Mouse (Mus musculus) stomach, embryonic 14.5 days (tissue): Measurements from ENCODE around the gene Prr7. TPM values are rescaled to one million over a fixed set of nuclear protein-coding genes. Genes with fewer than 3 reads are reported as not detected.
A peak's percentile ranks its signal among the peaks of the same experiment; 100 is the strongest.

Experiments
- ATAC-seq: fragments of 200-750 bp; cut with Nextera tagmentation; 2 replicates; pipeline ENCODE4 v1.8.0; 2017; ENCODE audit warnings: low read depth, moderate TSS enrichment; ENCODE audit not compliant: insufficient number of reproducible peaks, insufficient read depth, low FRiP score
- H3K27ac ChIP-seq: fragments of 300-500 bp; sonication (generic); 2 replicates; pipeline ENCODE4 v1.5.1; 2014; ENCODE audit warnings: mild to moderate bottlenecking, low read length, moderate library complexity, mixed read lengths
- H3K27me3 ChIP-seq: fragments of 300-500 bp; sonication (generic); 2 replicates; pipeline ENCODE4 v1.6.1; 2014; ENCODE audit warnings: low read length, control low read depth, mixed read lengths; ENCODE audit not compliant: control insufficient read depth, insufficient read depth
- H3K36me3 ChIP-seq: fragments of 300-500 bp; sonication (generic); 2 replicates; pipeline ENCODE4 v1.6.1; 2014; ENCODE audit warnings: mild to moderate bottlenecking, control low read depth, low read length, moderate library complexity, mixed read lengths; ENCODE audit not compliant: control insufficient read depth, insufficient read depth
- H3K4me1 ChIP-seq: fragments of 300-500 bp; sonication (generic); 2 replicates; pipeline ENCODE4 v1.6.1; 2014; ENCODE audit warnings: low read length, control low read depth, mixed read lengths; ENCODE audit not compliant: control insufficient read depth, insufficient read depth
- H3K4me2 ChIP-seq: fragments of 300-500 bp; sonication (generic); replicated peaks from 2 replicates; pipeline ENCODE4 v1.6.1; 2014; ENCODE audit warnings: low read depth, low read length, control low read depth
- H3K4me3 ChIP-seq: fragments of 300-500 bp; sonication (generic); 2 replicates; pipeline ENCODE4 v1.5.1; 2014; ENCODE audit warnings: low read depth, low read length, control low read depth
- H3K9ac ChIP-seq: fragments of 300-500 bp; sonication (generic); replicated peaks from 2 replicates; pipeline ENCODE4 v1.6.1; 2014; ENCODE audit warnings: low read depth, mild to moderate bottlenecking, control low read depth, low read length, moderate library complexity, mixed read lengths
- H3K9me3 ChIP-seq: fragments of 300-500 bp; sonication (generic); 2 replicates; pipeline ENCODE4 v1.6.1; 2016; ENCODE audit warnings: low read depth, low read length, control low read depth; ENCODE audit not compliant: control insufficient read depth
- WGBS: fragments of 180-500 bp; shearing (Covaris S2); extraction: QIAGEN DNeasy Blood & Tissue Kit; methylation state at CpG from one replicate; pipeline ENCODE4 v1.1.7; 2014; 5-methylcytosine and 5-hydroxymethylcytosine counted together
- polyA plus RNA-seq: library from polyadenylated mRNA; unstranded; fragments of >200 nt; fragmentation: Nextera tagmentation; extraction: Ambion mirVana; gene quantifications from 2 replicates; pipeline ENCODE4 v1.2.1, GENCODE M21; 2014

Prr7 gene
- 0.87 and 1.4 TPM in 2 replicates for polyA plus RNA-seq

DNA sequence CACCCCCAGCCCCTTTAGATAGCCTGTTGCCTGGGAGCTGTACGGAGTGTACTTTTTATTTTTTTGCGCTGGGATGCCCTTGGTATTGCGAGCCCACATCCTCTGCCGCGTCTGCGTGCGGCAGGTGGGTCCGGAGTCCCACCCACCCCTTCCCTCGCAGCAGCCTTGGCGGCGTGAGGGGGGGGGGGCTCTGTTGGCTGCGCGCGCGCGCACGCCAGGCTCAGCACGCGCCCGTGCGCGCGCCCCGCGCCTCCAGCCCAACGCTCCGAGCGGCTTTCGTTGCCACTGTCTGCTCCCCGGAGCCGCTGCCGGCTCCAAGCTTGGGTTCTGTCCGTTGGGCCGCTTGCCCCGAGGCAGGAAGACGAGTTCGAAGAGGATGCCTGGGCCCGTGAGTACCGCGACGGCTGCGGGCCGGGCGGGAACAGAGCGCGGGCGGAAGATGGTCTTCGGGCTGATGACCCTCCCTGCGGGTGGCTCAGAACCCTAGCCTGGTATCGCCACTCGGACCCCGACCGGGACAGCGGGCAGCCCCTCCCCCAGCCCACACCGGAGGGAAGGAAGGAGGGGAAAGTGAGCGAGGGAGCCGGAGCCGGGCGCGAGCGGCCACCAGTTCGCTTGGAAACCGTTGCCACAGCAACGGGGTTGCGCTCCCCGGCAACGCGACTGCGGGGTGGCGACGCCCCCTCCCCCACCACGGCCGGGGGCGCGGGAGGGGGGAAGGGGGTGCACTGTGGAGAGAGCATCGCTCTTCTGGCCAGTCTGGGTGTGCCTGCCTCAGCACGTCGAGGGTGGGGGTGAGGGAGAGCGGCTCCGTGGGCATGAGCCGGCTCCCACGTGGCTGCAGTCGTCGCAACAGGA lies at the start of gene Prr7:
Gene Prr7 (plus strand): TSS at position 241 of the 858 bp plus-strand sequence.
- no peak within 1 kb of the TSS; the same call in 1 of the 2 replicates for H3K27ac ChIP-seq
- H3K9ac ChIP-seq: peak within 1 kb of the TSS; percentile 51
- no peaks in the 10 kb centered on the region for H3K9me3 ChIP-seq
- H3K4me1 ChIP-seq: peaks cover 12% of the 10 kb centered on the region
- H3K36me3 ChIP-seq: peaks cover 16% of the 10 kb centered on the region; the same call in 1 of the 2 replicates
- peak within 1 kb of the TSS; percentile 55 for H3K4me3 ChIP-seq
- H3K4me2 ChIP-seq: peak within 1 kb of the TSS; percentile 83
- WGBS: under 1% methylated on average over 70 of the region's 84 CpGs
- no peaks in the 10 kb centered on the region for H3K27me3 ChIP-seq
- peak; percentile 68 for ATAC-seq

DNA sequence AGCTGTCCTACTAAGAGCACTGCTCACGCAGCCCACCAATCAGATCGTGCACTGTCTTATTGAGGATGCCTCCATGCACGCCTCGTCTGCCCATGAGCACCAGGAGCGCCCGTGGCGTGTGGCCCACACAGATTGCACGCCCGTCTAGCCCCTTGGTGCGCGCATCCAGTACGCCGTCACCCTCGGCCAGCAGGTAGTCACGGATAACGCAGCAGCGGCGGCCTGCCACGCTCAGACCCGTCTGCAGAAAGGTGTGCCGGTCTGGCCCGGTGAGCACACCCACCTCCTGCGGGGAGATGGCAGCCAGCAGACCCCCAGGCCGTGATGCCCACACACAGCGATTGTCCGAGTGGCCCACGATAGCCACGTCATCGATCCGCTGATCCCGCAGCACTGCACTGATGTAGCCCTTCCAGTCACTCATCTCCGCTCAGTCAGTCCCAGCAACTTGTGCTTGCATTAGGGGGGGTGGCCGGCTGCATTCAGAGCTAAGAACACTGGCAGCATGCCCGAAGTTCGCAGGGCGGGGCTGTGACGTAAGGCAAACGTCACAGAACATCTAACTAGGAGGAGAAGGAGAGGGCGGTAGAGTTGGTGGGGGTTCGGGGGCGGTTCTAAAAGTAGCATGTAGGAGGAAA lies 49.2 kb upstream of the Prr7 start, which contains the start of gene Pfn3:
Gene Pfn3 (minus strand): TSS at position 490 of the 638 bp plus-strand sequence.
- peak; percentile 73; the same call in 1 of the 2 replicates for ATAC-seq
- H3K9me3 ChIP-seq: no peaks in the 10 kb centered on the region
- H3K9ac ChIP-seq: 0 out of 2 replicates have a peak within 1 kb of the TSS, but pooled peaks have one; percentile 25
- H3K4me2 ChIP-seq: peak within 1 kb of the TSS; percentile 62
- 8% methylated on average over 41 of the region's 41 CpGs for WGBS
- 0 out of 2 replicates have a peak, but pooled peaks cover 3% of the 10 kb centered on the region for H3K4me1 ChIP-seq
- peak within 1 kb of the TSS; percentile 22 for H3K4me3 ChIP-seq
- no peak within 1 kb of the TSS for H3K27ac ChIP-seq
- peaks cover 4% of the 10 kb centered on the region; the same call in 1 of the 2 replicates for H3K27me3 ChIP-seq
- no peaks in the 10 kb centered on the region for H3K36me3 ChIP-seq

DNA sequence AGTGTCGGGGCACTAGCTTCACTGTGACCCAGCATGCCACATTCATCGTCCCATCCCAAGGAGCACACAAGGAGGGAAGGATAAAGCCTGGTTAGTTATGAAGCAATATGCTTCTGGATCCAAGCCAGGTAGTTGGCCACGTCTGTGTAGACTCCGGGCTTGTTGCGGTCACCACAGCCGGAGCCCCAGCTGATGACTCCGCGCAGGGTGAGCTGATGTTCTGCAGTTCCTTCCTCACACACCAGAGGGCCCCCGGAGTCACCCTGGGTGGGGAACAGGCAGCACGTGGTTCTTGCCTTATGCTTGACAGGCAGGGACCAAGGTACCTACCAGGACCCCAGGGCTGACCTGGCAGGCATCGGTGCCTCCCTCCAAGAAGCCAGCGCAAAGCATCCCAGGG lies 46.1 kb upstream of the Prr7 start:
- 10% methylated on average over 12 of the region's 12 CpGs for WGBS
- H3K27ac ChIP-seq: no peak overlapping the region
- 0 out of 2 replicates have a peak, but pooled peaks have one; percentile 51 for ATAC-seq
- no peak overlapping the region for H3K4me2 ChIP-seq
- no peaks in the 10 kb centered on the region for H3K9me3 ChIP-seq
- H3K4me1 ChIP-seq: 0 out of 2 replicates have a peak, but pooled peaks cover 3% of the 10 kb centered on the region
- H3K27me3 ChIP-seq: peaks cover 17% of the 10 kb centered on the region
- no peak overlapping the region for H3K9ac ChIP-seq
- H3K4me3 ChIP-seq: no peak overlapping the region
- H3K36me3 ChIP-seq: no peaks in the 10 kb centered on the region

DNA sequence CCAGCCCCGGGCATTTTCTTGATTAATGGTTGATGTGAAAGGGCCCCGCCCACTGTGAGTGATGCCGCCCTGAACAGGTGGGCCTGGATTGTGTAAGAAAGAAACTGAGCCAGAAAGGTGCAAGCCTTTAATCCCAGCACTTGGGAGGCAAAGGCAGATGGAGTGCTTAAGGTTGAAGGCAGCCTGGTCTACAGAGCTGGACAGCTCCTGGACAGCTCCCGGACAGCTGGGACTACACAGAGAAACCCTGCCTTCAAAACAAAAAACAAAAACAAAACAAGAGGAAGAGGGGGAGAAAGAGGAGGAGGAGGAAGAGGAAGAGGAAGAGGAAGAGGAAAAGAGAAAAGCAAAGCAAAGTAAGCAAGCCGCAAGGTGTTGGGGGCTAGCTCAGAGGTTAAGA lies 44.9 kb upstream of the Prr7 start:
- H3K9me3 ChIP-seq: no peaks in the 10 kb centered on the region
- no peak overlapping the region for H3K9ac ChIP-seq
- H3K4me3 ChIP-seq: no peak overlapping the region
- 76% methylated on average over 5 of the region's 5 CpGs for WGBS
- 0 out of 2 replicates have a peak, but pooled peaks cover 3% of the 10 kb centered on the region for H3K4me1 ChIP-seq
- H3K27me3 ChIP-seq: peaks cover 17% of the 10 kb centered on the region
- H3K36me3 ChIP-seq: no peaks in the 10 kb centered on the region
- no peak for ATAC-seq
- no peak overlapping the region for H3K4me2 ChIP-seq
- H3K27ac ChIP-seq: no peak overlapping the region

DNA sequence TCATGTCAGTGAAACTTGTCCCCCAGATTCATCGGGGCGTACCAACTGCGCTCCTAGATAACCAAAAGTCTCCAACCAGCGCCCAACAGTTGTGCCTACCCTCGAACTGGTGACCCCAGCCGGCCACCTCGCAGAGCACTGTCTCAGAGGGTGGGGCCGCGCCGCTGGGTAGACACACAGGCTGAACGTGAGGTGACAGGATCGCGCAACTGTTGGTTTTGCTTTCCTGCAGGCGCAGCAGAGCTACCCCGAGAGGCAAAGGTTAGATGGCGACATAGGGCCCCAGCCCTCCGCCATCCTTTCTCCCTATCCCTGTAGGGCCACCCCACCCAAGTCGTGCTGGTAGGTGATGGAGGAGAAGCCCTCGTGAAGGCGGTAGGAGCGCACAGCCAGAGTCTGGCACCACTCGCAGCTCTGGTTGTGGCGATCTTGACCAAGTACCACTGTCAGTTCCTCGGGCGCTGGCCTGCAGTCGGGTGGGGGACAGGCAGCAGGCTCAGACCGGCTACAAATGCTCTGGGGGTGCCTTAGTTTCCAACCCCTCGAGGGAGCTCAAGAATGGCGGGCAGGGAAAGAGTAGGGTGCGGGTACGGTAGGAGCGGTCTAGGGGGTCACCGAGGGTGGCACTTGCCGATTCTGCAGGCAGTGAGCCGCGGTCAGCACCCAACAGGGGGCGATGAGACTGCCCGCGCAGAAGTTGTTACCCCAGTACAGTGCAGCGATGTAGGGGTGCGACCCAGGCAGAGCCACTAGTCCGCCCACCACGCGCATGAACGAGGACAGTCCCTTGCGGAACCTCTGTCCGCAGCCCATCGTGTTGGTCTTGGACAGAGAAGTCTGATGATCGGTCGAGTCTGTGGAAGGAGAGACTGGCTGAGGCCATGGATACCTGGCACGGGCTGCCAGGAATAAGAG lies 43.8 kb upstream of the Prr7 start:
- H3K4me1 ChIP-seq: no peaks in the 10 kb centered on the region
- no peaks in the 10 kb centered on the region for H3K9me3 ChIP-seq
- no peak overlapping the region for H3K27ac ChIP-seq
- H3K27me3 ChIP-seq: peaks cover 17% of the 10 kb centered on the region
- ATAC-seq: peak; percentile 7; the same call in 1 of the 2 replicates
- no peak overlapping the region for H3K4me3 ChIP-seq
- peak overlapping the region; percentile 39; the same call in 1 of the 2 replicates for H3K4me2 ChIP-seq
- H3K36me3 ChIP-seq: no peaks in the 10 kb centered on the region
- 25% methylated on average over 51 of the region's 51 CpGs for WGBS
- no peak overlapping the region for H3K9ac ChIP-seq

DNA sequence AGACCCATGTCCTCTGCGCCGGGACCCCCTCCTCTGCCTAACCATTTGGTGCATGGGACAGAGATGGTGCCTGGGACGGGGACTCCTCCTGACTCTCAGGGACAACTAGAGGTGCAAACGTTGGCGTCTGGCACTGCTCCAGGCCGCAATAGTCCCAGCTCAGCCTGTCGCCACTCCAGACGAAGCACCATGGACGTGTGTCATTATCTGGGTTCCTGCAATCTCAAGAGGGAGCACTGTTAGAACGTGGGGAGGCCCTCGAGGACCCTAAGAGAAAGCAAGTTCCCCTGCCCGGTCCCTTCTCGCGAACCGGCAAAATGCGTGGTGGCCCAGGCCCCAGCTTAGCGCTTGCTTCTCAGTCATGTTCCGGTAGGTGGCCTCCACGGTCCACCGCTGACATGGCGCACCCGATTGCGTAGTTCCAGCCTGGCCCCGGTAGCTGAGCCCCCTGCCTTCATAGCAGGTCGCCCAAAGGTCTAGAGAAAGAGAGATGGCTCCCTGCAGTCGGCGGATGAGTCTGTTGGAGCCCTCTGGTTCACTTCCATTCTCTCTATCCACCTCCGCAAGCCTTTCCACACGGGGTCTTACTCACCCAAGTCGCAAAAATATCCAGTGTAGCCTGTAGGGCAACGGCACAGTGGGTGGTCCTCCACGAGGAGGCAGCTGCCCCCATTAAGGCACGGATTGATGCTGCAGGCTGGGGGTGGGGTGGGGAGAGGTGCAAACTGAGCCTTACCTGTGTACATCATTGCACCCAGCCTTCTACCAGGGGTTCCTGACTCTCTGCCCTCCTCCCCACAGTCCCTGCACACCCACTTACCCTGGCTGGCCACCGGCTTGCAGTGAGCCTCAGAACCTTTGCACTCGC lies 42.9 kb upstream of the Prr7 start:
- ATAC-seq: peak; percentile 50; the same call in 1 of the 2 replicates
- H3K4me2 ChIP-seq: peak overlapping the region; percentile 39
- no peaks in the 10 kb centered on the region for H3K36me3 ChIP-seq
- no peak overlapping the region for H3K27ac ChIP-seq
- 12% methylated on average over 35 of the region's 35 CpGs for WGBS
- H3K9me3 ChIP-seq: no peaks in the 10 kb centered on the region
- H3K4me3 ChIP-seq: peak overlapping the region; percentile 13
- H3K27me3 ChIP-seq: peaks cover 17% of the 10 kb centered on the region
- no peak overlapping the region for H3K9ac ChIP-seq
- no peaks in the 10 kb centered on the region for H3K4me1 ChIP-seq

DNA sequence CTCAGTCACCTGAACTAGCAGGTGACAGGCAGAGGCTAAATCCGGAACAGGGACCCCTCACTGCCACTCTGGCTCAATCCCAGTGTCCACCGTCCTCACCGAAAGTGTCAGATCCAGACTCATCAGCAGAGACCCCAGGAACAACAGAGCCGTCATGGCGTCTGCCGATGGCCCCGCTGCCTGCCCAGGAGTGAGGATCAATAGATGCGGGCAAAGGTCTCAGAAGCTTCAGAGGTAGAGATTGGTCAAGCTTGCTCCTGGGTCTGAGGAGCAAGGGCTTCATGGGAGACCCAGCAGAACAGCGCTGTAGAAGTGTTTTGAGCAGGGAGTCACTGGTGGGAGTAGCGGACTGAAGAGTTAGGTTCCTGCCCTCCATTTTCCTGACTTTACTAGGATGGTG lies 37.5 kb upstream of the Prr7 start, which contains the start of gene F12:
Gene F12 (minus strand): TSS at position 181 of the 400 bp plus-strand sequence.
- Histone ChIP-seq H3K4me2 (no peak within 1 kb of the TSS), H3K27me3 (no peaks in the 10 kb centered on the region), H3K9me3 (no peaks in the 10 kb centered on the region), H3K9ac (no peak within 1 kb of the TSS), H3K4me1 (no peaks in the 10 kb centered on the region), H3K36me3 (no peaks in the 10 kb centered on the region), H3K4me3 (no peak within 1 kb of the TSS), H3K27ac (no peak within 1 kb of the TSS)
- 84% methylated on average over 10 of the region's 10 CpGs for WGBS
- ATAC-seq: no peak
